Mouse (Mus musculus) heart, embryonic 10.5 days (tissue): ENCODE measurements around the gene Xylt1. TPM values are rescaled to one million over a fixed set of nuclear protein-coding genes. Genes with fewer than 3 reads are reported as not detected.

ENCODE experiments used
- DNase-seq: peaks from one replicate; pipeline ENCODE4 v3.0.0-alpha.2; 2017; ENCODE audit warnings: low spot score
- H3K27ac ChIP-seq: fragments of 300-500 bp; sonication (generic); 2 replicates; pipeline ENCODE4 v1.5.1; 2016; ENCODE audit warnings: mild to moderate bottlenecking
- H3K27me3 ChIP-seq: fragments of 300-500 bp; sonication (generic); 2 replicates; pipeline ENCODE4 v1.6.1; 2016; ENCODE audit warnings: mild to moderate bottlenecking; ENCODE audit not compliant: poor library complexity, insufficient read depth, severe bottlenecking
- H3K36me3 ChIP-seq: fragments of 300-500 bp; sonication (generic); 2 replicates; pipeline ENCODE4 v1.6.1; 2016; ENCODE audit warnings: mild to moderate bottlenecking, moderate library complexity
- H3K4me1 ChIP-seq: fragments of 300-500 bp; sonication (generic); 2 replicates; pipeline ENCODE4 v1.6.1; 2016; ENCODE audit warnings: mild to moderate bottlenecking
- H3K4me3 ChIP-seq: fragments of 300-500 bp; sonication (generic); 2 replicates; pipeline ENCODE4 v1.5.1; 2016; ENCODE audit warnings: mild to moderate bottlenecking, moderate library complexity
- H3K9me3 ChIP-seq: fragments of 300-500 bp; sonication (generic); 2 replicates; pipeline ENCODE4 v1.6.1; 2016; ENCODE audit warnings: mild to moderate bottlenecking, moderate library complexity
- WGBS: fragments of 180-500 bp; shearing (Covaris S2); methylation state at CpG from one replicate; pipeline ENCODE4 v1.1.7; 2016; 5-methylcytosine and 5-hydroxymethylcytosine counted together
- polyA plus RNA-seq: library from polyadenylated mRNA; unstranded; fragments of >200 nt; fragmentation: Nextera tagmentation; extraction: Ambion mirVana; gene quantifications from 2 replicates; pipeline ENCODE4 v1.2.1, GENCODE M21; 2016

Gene Xylt1
- polyA plus RNA-seq, 1 experiment from 2014 or later = 1.8 TPM

GRCm38 (mm10) chr7:117573170-117573569 is 192.4 kb downstream of the Xylt1 start:
- no peaks in the 10 kb centered on the region for H3K9me3 ChIP-seq
- H3K27ac ChIP-seq = no peak overlapping the region
- no peaks in the 10 kb centered on the region for H3K27me3 ChIP-seq
- WGBS = 77% methylated on average over 6 of the region's 6 CpGs
- DNase-seq = no peak
- H3K4me3 ChIP-seq = no peak overlapping the region
- H3K36me3 ChIP-seq = no peaks in the 10 kb centered on the region
- H3K4me1 ChIP-seq = 0 out of 2 replicates have a peak, but pooled peaks cover 2% of the 10 kb centered on the region

DNA sequence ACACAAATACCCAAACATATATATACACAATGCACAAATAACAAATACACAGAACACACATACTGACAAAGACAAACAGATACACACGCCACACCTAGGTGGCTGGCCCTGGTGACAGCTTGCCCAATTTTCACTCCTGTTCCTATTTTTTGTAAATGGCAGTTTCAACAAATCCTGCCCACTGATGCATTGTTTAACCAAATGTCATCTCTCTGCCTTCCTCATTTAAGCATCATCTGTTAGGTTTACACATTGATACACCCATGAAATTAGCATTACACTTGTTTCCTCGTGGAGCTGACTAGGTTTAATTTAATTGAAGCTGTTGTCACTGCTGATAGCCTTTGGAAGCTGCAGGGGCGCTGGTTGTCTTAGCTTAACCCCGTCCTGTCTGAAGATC is 194.6 kb downstream of the Xylt1 start:
- no peak for DNase-seq
- no peaks in the 10 kb centered on the region for H3K9me3 ChIP-seq
- no peaks in the 10 kb centered on the region for H3K27me3 ChIP-seq
- WGBS = 46% methylated on average over 4 of the region's 4 CpGs
- no peaks in the 10 kb centered on the region for H3K4me1 ChIP-seq
- no peaks in the 10 kb centered on the region for H3K36me3 ChIP-seq
- H3K27ac ChIP-seq = no peak overlapping the region
- H3K4me3 ChIP-seq = no peak overlapping the region

DNA sequence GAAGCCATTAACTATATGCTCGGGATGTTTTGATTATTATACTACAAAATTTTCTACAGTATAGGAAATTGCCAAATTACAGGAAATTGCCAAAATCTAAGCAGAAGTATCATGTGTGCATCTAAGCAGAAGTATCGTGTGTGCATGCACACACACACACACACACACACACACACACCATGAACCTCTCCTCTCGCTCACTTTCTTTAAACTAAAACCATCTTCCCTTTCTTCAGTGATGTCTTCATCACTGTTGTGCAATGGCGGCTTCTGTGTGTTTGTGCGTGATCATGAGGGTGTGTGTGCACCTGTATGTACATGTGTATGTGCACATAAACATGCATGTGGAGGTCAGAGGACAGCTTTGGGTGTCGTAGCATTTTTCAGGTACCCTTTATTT is 196.3 kb downstream of the Xylt1 start:
- H3K27me3 ChIP-seq = no peaks in the 10 kb centered on the region
- H3K27ac ChIP-seq = no peak overlapping the region
- no peak for DNase-seq
- WGBS = 87% methylated on average over 6 of the region's 6 CpGs
- H3K36me3 ChIP-seq = no peaks in the 10 kb centered on the region
- no peaks in the 10 kb centered on the region for H3K4me1 ChIP-seq
- no peak overlapping the region for H3K4me3 ChIP-seq
- H3K9me3 ChIP-seq = no peaks in the 10 kb centered on the region

DNA sequence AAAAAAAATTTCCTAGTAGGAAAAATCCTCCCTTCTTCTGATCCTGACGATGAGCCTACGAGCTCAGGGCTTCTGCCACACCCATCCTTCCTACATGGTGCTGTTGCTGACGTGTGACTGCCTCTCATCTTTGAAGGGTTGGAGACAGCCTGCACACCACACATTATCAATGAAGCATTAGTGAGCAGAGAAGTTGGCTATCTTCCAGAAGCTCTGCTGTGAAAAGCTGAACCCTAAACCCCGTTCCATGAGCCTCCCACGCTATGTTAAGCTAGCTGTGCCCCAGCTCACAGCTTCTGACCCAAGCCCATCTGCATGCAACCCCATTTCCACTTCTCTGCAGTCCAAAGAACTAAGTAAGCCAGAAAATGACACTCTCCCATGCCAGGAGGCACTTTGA is 204.4 kb downstream of the Xylt1 start:
- no peak for DNase-seq
- H3K4me3 ChIP-seq = no peak overlapping the region
- no peaks in the 10 kb centered on the region for H3K4me1 ChIP-seq
- 57% methylated on average over 5 of the region's 5 CpGs for WGBS
- no peaks in the 10 kb centered on the region for H3K36me3 ChIP-seq
- no peak overlapping the region for H3K27ac ChIP-seq
- H3K27me3 ChIP-seq = no peaks in the 10 kb centered on the region
- no peaks in the 10 kb centered on the region for H3K9me3 ChIP-seq

GRCm38 (mm10) chr7:117586811-117587210 is 206.0 kb downstream of the Xylt1 start:
- Histone ChIP-seq H3K9me3 (no peaks in the 10 kb centered on the region), H3K36me3 (no peaks in the 10 kb centered on the region), H3K27me3 (no peaks in the 10 kb centered on the region), H3K27ac (no peak overlapping the region), H3K4me3 (no peak overlapping the region), H3K4me1 (no peaks in the 10 kb centered on the region)
- DNase-seq = no peak

DNA sequence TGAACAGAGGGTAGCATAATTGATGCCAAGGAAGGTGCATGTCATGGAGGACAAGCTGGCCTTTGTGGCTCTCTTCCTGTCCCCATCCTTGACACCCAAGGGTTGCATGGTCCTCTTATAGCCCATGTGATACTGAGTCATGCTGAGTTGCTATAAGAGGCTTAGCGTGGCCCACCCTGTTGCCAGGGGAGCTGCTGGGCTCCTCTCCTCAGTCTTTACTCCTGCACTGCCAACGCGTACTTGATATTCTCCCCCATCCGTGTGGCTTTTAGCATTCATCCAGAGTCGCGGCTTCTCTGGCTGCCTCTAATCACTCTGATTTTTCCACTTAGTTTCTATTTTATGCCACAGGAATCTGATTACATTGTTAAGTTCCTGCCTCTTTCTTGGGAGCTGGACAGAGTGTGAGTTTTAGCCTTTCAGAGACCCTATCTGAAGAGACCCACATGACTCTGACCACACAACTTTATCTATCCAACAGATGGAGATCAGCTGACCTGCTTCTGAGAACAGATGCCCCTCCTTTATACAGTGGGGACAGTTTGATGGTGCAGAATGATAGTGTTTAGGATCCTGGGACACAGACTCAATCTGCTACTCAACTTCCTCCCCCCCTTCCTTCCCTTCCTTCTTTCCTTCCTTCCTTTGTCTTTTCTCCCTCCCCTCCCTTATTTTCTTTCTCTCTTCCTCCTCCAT is 206.6 kb downstream of the Xylt1 start:
- H3K27ac ChIP-seq = no peak overlapping the region
- WGBS = 67% methylated on average over 6 of the region's 6 CpGs

DNA sequence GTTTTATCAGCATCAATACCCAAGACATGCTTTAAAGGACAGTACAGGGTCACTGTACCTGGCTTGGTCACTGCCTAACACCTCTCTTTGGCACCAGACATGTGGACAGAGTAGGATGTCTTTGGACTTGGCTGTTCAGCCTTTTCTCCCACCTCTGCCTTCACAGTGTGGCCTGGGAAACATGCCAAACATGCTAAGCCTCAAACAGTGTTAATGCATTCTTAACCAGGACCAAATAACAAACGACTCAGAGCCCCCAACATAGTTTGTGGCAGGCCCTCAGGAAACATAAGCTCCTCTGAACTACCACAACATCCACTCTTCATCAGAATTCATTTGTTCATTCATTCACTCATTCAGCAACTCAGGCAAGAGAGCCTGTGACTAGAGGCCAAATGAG is 207.6 kb downstream of the Xylt1 start:
- H3K9me3 ChIP-seq = no peaks in the 10 kb centered on the region
- no peak for DNase-seq
- WGBS = 72% methylated on average over 1 of the region's 1 CpGs
- no peak overlapping the region for H3K27ac ChIP-seq
- peaks cover 2% of the 10 kb centered on the region for H3K36me3 ChIP-seq
- H3K4me1 ChIP-seq = no peaks in the 10 kb centered on the region
- H3K4me3 ChIP-seq = no peak overlapping the region
- H3K27me3 ChIP-seq = no peaks in the 10 kb centered on the region

More for the DNA sequence above, 206.6 kb downstream of the Xylt1 start:
- DNase-seq = no peak
- no peaks in the 10 kb centered on the region for H3K9me3 ChIP-seq
- H3K4me1 ChIP-seq = no peaks in the 10 kb centered on the region
- H3K36me3 ChIP-seq = no peaks in the 10 kb centered on the region
- H3K27me3 ChIP-seq = no peaks in the 10 kb centered on the region
- H3K4me3 ChIP-seq = no peak overlapping the region

DNA sequence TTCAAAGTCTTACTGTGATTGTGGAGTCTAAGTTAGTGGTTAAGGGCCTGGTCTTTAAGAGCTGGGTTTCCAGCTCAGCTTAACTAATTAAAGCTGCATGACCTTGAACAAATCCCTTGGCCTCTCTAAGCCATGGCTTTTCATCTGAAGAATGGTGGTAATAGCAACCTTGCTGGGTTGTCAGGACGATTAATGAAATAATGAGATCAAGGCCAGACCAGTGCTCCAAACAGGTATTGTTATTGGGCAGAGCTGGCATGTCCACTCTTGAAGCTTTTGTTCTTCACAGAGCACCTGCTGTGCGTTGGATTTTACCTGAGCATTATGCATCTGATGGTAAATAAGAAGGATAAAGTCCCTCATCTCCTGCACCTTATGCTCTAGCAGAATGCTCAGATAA is 208.6 kb downstream of the Xylt1 start:
- H3K4me3 ChIP-seq = no peak overlapping the region
- H3K27ac ChIP-seq = no peak overlapping the region
- H3K36me3 ChIP-seq = peaks cover 7% of the 10 kb centered on the region
- H3K9me3 ChIP-seq = no peaks in the 10 kb centered on the region
- DNase-seq = no peak
- H3K27me3 ChIP-seq = no peaks in the 10 kb centered on the region
- WGBS = 84% methylated on average over 2 of the region's 2 CpGs
- no peaks in the 10 kb centered on the region for H3K4me1 ChIP-seq

- DNase-seq = no peak
- H3K4me3 ChIP-seq = no peak overlapping the region
These were observed 209.0 kb downstream of the Xylt1 start for GRCm38 (mm10) chr7:117589820-117590219.

DNA sequence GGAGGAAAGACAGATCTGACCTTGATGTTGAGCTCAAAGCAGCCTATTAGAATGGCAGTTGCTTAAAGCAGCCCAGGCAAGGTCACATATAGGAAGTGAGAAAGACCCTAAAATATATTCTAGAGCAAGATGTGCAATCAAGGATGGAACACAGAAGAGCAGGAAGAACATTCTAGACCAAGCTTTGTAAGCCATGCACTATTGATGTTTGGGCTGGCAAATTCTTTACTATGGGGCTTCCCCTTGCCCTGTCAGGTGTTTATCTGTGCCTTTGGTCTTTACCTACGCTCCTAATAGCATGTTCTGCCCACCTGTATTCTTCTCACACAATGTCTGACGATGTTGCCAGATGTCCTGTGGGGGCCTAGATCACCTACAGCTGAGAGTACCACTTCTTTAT is 213.4 kb downstream of the Xylt1 start:
- H3K9me3 ChIP-seq = no peaks in the 10 kb centered on the region
- no peaks in the 10 kb centered on the region for H3K4me1 ChIP-seq
- DNase-seq = no peak
- no peak overlapping the region for H3K4me3 ChIP-seq
- H3K27ac ChIP-seq = no peak overlapping the region
- H3K36me3 ChIP-seq = peaks cover 12% of the 10 kb centered on the region
- H3K27me3 ChIP-seq = no peaks in the 10 kb centered on the region
- WGBS = 84% methylated on average over 2 of the region's 2 CpGs

More at GRCm38 (mm10) chr7:117589820-117590219, 209.0 kb downstream of the Xylt1 start:
- Histone ChIP-seq H3K27me3 (no peaks in the 10 kb centered on the region), H3K27ac (no peak overlapping the region), H3K9me3 (no peaks in the 10 kb centered on the region), H3K4me1 (no peaks in the 10 kb centered on the region), H3K36me3 (peaks cover 7% of the 10 kb centered on the region)
- 66% methylated on average over 4 of the region's 4 CpGs for WGBS

- no peaks in the 10 kb centered on the region for H3K9me3 ChIP-seq
- no peak overlapping the region for H3K27ac ChIP-seq
- peaks cover 12% of the 10 kb centered on the region for H3K36me3 ChIP-seq
- DNase-seq = no peak
- no peaks in the 10 kb centered on the region for H3K27me3 ChIP-seq
- H3K4me1 ChIP-seq = no peaks in the 10 kb centered on the region
- no peak overlapping the region for H3K4me3 ChIP-seq
- 79% methylated on average over 12 of the region's 12 CpGs for WGBS
These were observed 214.4 kb downstream of the Xylt1 start for GRCm38 (mm10) chr7:117595029-117595695.

DNA sequence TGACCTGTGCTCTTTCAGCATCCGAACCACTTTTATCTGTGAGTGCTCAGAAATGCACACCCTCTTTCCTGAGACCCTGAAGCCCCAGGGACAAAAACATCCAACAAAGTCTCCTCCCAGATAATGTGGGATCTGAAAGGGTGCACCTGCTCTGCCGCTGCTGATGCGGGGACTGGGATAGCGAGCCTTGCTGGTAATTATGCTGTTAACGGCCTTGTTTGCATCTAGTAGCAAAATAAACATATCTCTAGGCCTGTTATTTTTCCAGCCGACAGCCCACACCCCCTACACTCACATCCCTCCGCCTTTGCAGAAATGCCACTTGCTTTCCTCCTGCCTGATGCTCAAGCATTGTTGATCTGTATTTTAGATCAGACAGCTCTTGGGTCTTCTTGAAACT is 219.7 kb downstream of the Xylt1 start:
- DNase-seq = no peak
- Histone ChIP-seq H3K27me3 (no peaks in the 10 kb centered on the region), H3K4me1 (no peaks in the 10 kb centered on the region), H3K27ac (no peak overlapping the region), H3K36me3 (0 out of 2 replicates have a peak, but pooled peaks cover 5% of the 10 kb centered on the region), H3K9me3 (no peaks in the 10 kb centered on the region), H3K4me3 (no peak overlapping the region)
- 41% methylated on average over 7 of the region's 7 CpGs for WGBS

- H3K27ac ChIP-seq = no peak overlapping the region
- 78% methylated on average over 6 of the region's 6 CpGs for WGBS
- no peaks in the 10 kb centered on the region for H3K36me3 ChIP-seq
- no peak overlapping the region for H3K4me3 ChIP-seq
- no peaks in the 10 kb centered on the region for H3K27me3 ChIP-seq
- DNase-seq = no peak
- H3K9me3 ChIP-seq = no peaks in the 10 kb centered on the region
- H3K4me1 ChIP-seq = no peaks in the 10 kb centered on the region
These were observed 229.7 kb downstream of the Xylt1 start for GRCm38 (mm10) chr7:117610439-117610838.
